Mouse (Mus musculus): Measurements from ENCODE around the gene Cluh.

The Cluh gene

DNA sequence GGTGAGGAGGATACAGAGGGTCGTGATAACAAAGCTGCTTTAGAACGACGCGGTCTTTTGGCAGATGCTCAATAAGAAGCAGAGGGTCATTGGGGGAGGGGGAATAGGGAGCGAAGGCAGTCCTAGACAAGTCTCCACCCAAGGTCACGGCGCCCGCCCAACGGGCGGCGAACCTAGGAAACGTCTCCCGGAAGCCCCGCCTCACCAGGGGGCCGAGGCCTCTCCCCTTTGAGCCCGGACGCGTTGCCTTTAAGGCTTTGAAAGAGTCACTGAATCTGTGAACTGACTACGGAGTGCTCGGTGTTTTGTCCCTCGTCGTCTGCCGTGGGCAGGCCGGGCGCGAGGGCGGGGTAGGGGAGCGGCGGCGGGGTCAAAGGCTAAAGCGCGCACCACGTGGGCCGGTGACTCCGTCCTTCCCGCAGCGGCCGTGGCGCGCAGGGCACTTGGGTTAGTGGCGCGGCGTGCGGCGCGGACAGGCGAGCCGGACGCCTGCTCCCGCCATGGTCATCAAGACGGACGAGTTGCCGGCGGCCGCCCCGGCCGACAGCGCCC is at the start of gene Cluh:
TSS of gene Cluh (plus strand) at position 401 of the 552 bp plus-strand sequence.
- peak; percentile 93 to 94 for DNase-seq (ENCODE audit: low spot score in 2 of 2)

DNA sequence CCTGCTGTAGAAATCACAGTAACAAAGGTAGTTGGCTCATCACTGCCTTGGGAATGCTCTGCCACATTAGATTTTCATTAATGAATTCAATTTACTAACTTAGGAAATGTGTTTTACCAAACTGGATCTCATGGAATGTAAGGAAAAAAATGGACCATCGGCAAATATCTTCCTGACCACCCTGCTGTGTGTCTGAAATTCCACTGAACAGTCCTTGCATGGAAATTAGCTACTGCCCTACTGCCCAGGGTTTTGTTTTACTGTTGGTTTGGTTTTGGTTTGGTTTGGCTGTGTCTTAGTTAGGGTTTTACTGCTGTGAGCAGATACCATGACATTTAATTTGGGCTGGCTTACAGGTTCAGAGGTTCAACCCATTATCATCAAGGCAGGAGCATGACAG is 47.0 kb upstream of the Cluh start:
- DNase-seq (ENCODE audit: low spot score in 2 of 2), result no peak

DNA sequence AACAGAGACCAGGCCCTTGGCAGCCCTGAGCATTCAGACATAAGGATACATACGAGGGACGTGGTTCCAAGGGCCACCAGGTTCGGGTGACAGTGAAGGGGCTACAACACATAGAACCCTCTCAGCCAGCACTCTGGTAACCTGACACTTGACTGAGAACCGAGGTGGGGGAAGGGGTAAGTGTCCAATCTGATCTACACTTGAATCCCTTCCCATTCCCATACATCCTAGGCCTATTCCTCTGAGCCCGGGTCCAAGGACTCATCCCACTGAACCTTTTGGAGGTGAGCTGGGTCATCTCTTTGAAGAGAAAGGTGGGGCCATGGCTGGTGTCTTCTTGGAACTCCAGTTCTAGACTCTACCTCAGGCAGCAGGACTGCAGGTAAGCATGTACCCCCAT is 39.2 kb upstream of the Cluh start:
- no peak for DNase-seq (ENCODE audit: low spot score in 2 of 2)

DNA sequence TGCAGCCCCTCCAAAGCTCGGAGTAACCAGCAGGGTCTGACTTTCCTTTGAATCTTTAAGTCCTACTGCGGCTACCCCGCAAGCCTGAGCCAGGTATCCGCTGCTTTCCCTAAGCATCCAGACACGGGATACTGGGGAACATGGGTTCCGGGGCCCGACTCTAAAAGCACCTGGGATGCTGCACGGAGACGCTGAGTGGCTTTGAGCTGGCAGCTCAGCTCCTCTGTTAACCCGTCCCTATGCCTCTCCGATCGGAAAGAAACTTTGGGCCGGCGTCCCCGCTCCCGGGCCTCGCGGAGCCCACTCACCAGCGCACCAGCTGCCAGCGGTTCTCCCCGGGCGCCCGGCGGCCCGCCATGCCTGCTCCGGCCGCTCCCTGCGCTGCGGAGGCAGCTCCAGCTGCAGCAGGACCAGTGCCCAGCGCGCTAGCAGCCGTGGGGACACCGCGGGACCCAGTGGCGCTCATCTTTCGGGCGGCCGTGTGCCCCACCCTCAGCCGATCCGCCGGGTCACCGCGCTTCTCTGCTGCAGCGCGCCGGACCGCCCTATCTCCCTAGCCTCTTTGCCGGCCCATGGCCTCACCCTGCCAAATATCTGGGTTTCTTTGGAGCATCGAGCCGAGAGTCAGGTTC is 38.6 kb upstream of the Cluh start, which contains the start of gene Rap1gap2:
TSS of gene Rap1gap2 (minus strand) at position 371 of the 632 bp plus-strand sequence.
- no peak for DNase-seq (ENCODE audit: low spot score in 2 of 2)

DNA sequence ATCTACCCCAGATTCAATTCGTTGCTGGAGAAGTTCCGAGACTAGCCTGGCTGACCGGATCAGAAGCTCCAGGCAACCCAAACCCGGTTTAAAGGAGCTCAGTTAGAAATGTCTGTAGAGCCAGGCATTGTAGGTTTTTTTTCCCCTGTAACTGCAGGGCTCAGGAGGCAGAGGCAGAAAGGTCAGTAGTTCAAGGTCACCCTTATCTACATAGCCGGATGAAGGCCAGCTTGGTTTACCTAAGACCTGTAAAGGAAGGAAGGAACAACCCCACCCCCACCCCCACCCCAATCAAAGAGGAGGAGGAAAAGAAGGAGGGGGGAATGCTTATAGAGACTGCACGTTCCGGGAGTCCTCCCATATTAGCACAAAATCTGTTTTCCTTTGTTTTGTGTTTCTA is 37.9 kb upstream of the Cluh start:
- DNase-seq (ENCODE audit: low spot score in 2 of 2), result no peak

DNA sequence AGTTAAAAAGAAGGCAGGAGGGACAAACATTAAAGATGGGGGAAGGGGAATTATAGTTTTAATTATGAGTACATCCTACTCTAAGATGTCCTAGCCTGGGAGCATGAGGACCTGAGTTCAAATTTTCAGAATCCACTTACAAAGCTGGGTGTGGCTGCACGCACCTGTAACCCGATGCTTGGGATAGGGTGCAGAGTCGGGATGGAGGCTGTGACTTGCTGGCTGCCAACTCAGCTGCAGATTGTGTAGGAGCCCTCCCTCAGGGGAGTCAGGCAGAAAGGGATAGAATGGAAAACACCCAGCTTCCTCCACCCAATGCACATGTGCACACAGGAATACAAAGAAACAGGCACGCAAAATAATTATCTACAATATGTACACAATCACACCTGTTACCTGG is 35.9 kb upstream of the Cluh start:
- no peak for DNase-seq (ENCODE audit: low spot score in 2 of 2)

DNA sequence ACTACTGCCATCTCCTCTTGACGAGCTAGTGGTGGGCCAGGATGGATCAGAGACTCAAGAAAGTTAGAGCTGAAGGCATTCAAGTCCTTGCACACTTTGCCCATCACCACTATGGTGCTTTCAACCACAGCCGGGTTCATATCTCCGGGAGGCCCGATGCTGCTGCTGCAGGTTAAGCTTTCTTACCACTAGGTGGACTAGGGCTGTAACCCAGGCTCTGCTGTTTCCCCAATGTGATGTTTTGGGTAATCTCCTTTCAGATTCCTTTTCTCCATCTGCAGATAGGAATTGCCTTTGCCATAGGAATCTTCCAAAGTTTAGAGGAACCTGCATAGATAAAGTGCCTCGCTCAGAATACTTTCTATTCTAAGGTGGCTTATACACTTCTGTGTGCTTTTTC is 33.7 kb upstream of the Cluh start:
- no peak for DNase-seq (ENCODE audit: low spot score in 2 of 2)

DNA sequence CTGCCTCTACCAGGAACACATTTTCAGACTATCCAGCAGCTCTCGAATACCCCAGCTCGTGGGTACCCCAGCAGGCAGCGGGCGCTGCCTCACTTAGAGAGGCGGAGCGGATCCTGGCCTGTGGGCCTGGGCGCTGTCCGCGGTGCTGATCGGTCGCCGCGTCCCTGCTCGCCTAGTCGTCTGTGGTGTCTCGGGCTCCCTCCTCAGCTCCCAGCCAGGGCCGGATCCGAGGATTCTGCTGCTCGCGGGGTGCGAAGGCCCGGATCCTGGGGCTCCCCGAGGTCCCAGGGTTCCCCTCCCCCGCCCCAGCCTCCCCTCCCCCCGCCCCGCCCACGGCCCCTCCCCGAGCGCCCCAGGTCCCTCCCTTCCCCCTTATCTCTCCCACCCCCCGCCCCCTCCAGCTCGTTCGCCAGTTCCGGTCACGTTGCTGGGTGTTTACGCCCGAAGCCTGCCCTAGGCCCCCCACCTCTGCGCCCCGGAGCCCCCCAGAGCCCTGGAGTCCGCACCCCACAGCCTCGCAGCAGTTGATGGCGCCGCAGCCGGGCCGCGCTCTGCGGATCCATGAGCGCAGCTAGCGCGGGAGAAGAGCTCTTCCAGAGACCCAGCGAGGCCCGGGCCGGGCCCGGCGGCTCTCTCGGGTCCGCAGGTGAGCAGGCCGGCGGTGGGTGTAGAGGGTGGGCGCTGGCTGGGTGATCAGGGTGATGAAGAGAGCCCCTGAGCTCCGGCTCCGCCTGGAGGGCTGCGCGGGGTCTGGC is 29.9 kb upstream of the Cluh start, which contains the start of gene Ccdc92b:
TSS of gene Ccdc92b (plus strand) at position 405 of the 755 bp plus-strand sequence.
- peak; percentile 27 to 54 for DNase-seq (ENCODE audit: low spot score in 2 of 2)

DNA sequence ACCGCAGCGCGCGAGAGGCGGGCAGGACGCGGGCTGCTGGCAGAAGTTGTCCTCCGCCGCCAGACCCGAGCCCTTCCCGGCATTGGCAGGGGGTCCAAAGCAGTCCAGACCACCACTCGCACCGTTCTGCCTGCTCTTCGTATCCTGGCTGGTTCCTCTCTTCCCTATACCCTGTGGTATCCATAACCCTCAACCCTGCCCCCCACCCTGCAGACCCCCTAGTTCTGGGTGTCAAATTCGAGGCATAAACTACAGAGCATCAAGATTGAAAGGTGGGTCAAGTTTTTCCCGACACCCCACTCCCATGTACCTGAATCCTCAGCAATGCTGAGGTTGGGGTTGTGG is 29.4 kb upstream of the Cluh start:
- DNase-seq (ENCODE audit: low spot score in 2 of 2), result no peak

DNA sequence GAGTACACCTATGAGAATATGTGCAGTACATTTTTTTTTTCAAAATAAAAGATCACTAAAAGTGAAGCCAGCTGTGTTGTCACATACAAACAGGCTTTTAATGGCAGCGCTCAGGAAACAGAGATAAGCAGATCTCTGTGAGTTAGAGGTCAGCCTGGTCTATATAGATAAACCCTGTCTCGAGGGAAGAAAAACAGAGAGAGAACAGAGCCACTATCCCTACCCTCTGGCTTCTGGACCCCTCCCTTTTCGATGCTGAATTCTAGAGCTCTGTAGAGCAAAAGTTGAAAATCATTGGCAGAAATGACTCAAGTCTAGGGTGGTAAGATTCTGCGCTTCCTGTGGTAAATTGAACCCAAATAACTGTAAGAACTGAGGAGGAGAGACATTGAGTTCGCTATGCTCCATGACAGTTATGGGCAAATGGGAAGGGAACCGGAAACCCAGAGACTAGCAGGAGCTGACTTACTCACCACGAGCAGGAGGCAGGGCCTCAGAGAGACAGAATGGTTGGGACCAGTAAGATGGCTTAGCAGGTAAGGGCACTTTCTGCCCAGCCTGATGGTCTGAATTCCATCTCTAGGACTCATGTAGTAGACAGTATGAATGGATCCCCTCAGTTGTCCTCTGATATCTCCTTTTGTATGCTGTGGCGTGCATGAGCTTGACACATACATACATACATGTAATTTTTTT is 27.2 kb upstream of the Cluh start:
- DNase-seq (ENCODE audit: low spot score in 2 of 2), result no peak

DNA sequence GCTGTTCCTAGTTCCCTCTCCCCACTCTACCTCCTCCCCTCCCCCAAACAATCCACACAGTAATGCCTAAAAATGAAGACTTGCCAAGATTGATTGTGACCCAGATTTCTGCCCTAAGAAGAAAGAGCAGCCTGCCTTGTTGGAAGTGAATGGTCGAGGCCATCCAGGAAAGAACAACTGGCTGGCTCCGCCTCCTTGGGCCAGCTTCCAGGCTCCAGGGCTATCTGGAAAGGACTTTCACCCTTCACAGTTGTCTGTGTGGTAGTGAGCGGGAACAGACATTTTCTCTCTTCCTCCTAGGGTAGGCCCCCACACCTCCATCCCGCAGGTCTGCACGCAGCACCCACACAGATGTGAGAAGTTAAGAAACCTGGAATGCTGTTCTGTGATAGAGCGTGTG is 25.6 kb upstream of the Cluh start:
- no peak for DNase-seq (ENCODE audit: low spot score in 2 of 2)

DNA sequence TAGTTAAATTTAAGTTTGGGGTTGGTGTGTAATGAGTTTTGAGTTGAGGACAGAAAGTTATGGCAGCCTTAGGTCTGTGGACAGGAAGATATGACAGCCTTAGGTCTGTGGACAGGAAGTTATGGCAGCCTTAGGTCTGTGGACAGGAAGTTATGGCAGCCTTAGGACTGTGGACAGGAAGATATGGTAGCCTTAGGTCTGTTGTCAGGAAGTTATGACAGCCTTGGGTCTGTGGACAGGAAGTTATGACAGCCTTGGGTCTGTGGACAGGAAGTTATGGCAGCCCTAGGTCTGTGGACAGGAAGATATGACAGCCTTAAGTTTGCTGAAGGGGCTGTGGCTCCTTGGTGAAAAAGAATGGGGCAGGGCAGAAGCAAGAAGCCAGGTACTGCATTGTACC is 24.0 kb upstream of the Cluh start:
- no peak for DNase-seq (ENCODE audit: low spot score in 2 of 2)

DNA sequence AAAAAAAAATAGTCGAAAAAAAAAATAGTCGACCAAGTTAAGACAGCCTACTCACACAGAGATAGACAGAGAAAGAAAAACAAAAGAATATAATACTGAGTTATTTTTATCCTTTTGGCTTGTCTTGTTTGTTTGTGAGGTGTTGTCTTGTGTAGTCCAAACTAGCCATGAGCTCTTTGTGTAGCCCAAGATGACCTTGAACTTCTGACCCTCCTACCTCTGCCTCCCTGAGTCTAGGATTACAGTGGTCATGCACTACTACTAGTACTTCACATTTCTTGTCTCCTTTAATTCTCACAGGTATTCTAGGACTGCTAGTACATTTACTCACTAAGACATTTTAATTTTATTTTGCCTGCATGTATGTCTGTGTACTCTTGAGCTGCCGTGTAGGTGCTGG is 21.8 kb upstream of the Cluh start:
- DNase-seq (ENCODE audit: low spot score in 2 of 2), result no peak

DNA sequence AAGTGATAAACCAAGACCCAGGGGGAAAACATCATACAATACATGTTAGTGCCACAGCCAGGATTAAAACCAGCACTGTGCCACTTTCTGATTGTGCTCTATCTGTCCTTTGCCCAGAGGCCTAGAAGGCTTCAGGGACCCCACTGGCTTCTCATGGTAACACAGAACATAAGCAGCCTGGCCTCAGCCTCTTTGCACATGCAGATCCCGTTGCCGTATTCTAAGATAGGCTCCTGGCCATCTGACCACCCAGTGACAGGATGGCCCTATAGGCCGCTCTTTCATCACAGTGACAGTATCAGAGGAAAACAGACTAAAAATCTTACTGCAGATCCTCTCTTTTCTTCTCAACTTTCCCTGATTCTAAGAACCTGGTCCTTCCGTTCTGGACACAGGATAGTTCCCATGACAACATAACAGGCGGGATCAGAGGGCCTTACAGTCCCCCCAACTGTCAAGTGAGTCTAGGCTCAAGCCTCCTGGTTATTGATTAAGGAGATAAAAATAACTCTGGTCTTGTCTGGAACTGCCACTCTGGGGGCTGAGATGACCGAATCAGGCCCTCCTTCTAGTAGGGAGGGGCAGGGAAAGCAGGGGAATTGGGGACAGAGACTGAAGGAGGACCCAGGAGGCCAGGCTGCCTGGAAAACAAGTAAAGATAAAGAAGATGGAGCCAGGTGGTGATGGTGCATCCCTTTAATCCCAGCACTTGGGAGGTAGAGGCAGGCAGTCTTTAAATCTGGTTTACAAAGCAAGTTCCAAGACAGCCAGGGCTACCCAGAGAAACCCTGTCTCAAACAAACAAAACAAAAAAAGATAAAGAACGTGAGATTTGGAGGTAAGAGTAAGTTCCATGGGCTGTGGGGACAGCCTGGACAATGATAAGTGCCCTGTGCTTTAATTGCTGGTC is 17.2 kb upstream of the Cluh start:
- no peak for DNase-seq (ENCODE audit: low spot score in 2 of 2)

DNA sequence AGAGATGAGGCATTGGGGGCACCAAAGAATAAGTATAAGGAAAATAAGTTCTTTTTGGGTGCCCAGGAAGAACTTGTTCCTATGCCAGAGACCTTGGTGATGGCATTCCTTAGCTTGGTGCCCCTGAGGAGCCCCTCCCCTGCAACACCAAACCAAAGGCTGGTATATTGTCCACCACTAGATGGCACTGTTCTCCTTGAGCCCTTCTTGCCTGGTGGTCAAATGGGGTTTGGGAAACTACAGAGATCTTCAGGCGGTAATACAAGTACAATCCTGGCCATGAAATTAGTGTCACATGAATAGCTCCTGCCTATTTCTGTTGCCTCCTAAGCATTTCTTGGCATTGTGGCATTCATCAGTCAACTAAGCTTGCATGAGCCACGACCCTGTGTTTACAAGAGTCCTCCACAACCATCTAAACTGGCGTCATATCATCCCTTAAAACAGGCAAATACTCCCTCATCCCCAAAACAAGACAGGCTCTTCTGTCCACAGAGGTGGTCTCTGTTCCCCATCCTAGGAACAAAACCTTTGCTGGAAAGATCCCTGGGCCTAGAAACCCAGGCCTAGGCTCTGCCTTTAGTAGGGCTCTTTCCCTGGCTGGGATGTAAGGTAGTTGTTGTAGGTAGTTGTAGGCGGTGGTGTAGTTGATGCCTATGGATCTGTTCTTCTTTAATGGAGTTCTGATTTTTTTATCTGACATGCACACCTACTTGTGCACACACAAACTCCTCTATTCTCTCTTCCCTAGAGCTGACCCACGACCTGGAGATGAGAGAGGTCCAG is 14.6 kb upstream of the Cluh start:
- peak; percentile 48 to 64 for DNase-seq (ENCODE audit: low spot score in 2 of 2)

DNA sequence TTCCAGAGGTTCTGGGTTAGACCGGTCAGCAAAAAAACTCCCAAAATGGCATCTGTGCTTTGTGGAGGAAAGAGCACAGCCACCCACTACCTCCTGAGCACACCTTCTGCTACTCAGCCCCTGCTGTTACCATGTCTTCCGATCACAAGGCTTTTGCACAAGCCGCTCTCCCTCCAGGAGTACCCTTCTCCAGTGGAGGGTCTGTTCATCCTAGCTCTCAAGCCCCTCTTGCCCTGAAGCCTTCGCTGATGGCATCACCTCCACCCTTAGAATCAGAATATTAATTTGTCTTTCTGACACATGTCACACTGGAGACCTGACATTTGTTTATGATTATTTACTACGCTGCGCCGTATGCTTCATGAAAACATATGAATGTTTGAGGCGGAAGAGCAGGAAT is 11.8 kb upstream of the Cluh start:
- DNase-seq (ENCODE audit: low spot score in 2 of 2), result no peak

DNA sequence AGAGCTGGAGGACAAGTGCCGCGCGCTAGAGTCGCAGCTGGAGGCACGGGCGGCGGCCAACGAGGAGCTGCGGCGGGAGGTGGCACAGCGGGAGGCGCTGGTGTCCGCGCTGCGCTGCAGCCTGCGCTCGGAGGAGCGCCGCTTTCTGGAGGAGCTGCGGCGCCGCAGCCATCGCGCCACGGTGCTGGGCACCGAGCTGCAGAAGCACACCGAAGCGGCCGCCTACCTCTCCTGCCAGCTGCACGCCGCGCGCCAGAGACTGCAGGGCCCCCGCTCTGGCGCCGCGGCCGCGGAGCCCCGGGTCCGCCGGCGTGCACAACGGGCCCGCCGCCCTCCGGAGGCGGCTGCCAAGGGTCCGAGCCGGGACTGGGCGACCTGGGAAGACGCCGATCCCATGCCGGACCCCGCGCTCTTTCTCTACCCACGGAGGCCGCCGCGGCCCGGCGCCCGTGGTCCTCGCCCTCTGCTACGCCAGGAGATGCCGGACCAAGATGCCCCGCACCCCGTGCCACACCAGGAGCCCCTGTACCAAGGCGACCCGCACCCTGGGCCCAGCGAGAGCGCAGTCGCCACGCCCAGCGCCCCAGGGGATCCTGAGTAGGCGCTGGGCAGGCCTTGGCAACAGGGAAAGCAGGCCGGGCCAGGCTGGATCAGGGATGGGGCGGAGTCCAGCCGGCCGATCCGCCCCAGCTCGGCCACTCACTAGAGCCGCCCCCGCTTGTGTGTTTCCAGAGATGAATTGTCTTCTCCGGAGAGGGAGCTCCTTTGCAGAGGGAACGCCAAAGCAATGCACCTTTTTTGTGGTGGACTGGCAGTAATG is 11.1 kb upstream of the Cluh start:
- DNase-seq (ENCODE audit: low spot score in 2 of 2), result peak in 1 of 2 experiments; percentile 14

DNA sequence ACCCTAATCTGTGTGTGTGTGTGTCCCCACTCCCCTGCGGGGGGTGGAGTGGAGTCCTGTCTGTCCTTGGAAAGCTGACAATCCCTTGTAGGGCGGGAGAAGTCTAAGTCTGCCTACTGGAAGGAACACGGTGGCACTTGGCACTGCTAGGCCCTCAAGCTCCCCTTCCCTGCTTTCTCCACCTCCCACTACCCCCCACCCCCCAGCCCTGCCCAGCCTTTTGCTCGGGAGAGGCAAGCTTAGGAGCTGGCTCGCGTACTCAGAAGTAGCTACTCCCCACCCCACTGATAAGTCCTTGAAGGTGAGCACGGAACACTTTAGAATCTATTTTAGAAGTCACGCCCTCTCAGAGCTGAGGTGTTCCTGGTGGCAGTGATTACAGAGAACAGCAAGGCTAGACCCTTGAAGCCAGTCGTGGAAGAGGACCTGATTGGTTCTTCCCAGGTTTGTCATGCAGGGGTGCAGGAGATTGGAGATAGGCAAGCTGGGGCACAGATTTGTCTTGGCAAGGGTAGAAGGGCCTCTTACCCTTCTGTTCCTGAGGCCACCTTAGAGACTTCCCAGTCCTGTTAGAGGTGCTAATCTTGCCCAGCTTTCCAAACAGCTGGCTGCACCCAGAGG is 10.4 kb upstream of the Cluh start:
- no peak for DNase-seq (ENCODE audit: low spot score in 2 of 2)

DNA sequence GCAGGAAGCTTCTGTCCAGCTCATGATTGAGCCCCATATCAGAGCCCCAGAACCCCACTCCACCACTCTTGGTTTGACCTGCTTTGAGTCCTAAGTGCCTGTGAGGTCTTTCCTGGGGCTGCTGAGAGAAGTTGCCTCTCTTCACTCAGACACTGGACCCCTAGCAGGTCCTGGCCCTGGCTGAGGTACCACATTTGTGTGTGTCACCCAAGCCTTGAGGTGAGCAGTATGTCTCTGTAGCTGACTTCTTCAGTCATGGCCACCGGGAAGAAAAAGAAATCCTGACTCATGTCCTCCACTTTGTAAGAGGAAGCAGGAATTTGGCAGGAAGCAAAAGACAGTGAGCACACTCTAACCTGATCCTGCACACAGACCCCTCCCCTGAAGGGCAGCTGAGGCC is 9.7 kb upstream of the Cluh start:
- DNase-seq (ENCODE audit: low spot score in 2 of 2), result no peak

All from natural killer cell, adult 2 months (primary cell).